Mouse (Mus musculus): ENCODE measurements around the gene Tppp3. TPM values are rescaled to one million over a fixed set of nuclear protein-coding genes. Genes with fewer than 3 reads are reported as not detected.

The Tppp3 gene
- polyA plus RNA-seq, 1 experiment from 2014 or later: 125 TPM

- H3K4me2 ChIP-seq: no peak overlapping the region
- no peak for ATAC-seq (replicated peaks)
- H3K36me3 ChIP-seq (replicated peaks): no peaks in the 10 kb centered on the region
- WGBS: 79% methylated on average over 6 of the region's 6 CpGs
- 0 out of 2 replicates have a peak, but pooled peaks cover 3% of the 10 kb centered on the region for H3K4me1 ChIP-seq
- no peak overlapping the region for H3K27ac ChIP-seq
- no peak overlapping the region for H3K9ac ChIP-seq
- H3K4me3 ChIP-seq: no peak overlapping the region
- H3K9me3 ChIP-seq: no peaks in the 10 kb centered on the region
- H3K27me3 ChIP-seq (replicated peaks): no peaks in the 10 kb centered on the region
Measured at GRCm38 (mm10) chr8:105506977-105507376, 35.7 kb upstream of the Tppp3 start.

- Histone ChIP-seq H3K9me3 (no peaks in the 10 kb centered on the region), H3K27ac (no peak overlapping the region), H3K4me3 (no peak overlapping the region), H3K9ac (no peak overlapping the region), H3K4me2 (no peak overlapping the region), H3K27me3 (replicated peaks) (no peaks in the 10 kb centered on the region), H3K4me1 (0 out of 2 replicates have a peak, but pooled peaks cover 3% of the 10 kb centered on the region), H3K36me3 (replicated peaks) (no peaks in the 10 kb centered on the region)
- WGBS: 92% methylated on average over 3 of the region's 3 CpGs
- no peak for ATAC-seq (replicated peaks)
Measured at GRCm38 (mm10) chr8:105504617-105505016, 33.3 kb upstream of the Tppp3 start.

DNA sequence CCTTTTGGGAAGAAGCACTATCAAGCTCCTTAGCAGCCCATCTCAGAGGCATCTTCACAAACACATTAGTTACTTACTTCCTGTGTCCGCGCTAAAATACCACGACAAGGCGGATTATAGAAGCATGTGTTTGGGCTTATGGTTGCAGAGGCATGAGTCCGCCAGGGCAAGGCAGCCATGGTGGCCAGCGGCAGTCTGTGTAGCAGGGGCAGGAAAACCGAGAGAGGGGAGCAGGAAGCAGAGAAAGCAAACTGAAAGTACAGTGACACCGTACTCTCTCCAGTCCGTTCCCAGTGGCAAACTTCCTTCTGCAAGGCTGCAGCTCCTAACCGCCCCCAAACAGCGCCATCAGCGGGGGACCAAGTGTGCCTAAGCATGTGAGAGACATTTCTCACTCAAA lies 28.5 kb upstream of the Tppp3 start:
- WGBS: 77% methylated on average over 12 of the region's 12 CpGs

GRCm38 (mm10) chr8:105496439-105497180 lies 25.3 kb upstream of the Tppp3 start, which contains the start of gene Zdhhc1:
Gene Zdhhc1 (minus strand): TSS chr8:105496902.
- peak within 1 kb of the TSS; percentile 88 for H3K9ac ChIP-seq
- H3K36me3 ChIP-seq (replicated peaks): no peaks in the 10 kb centered on the region
- H3K4me3 ChIP-seq: peak within 1 kb of the TSS; percentile 79
- ATAC-seq (replicated peaks): peak; percentile 86
- no peaks in the 10 kb centered on the region for H3K27me3 ChIP-seq (replicated peaks)
- H3K9me3 ChIP-seq: no peaks in the 10 kb centered on the region
- peak within 1 kb of the TSS; percentile 79 for H3K27ac ChIP-seq
- peak within 1 kb of the TSS; percentile 91 for H3K4me2 ChIP-seq
- WGBS: under 1% methylated on average over 68 of the region's 68 CpGs
- peaks cover 25% of the 10 kb centered on the region for H3K4me1 ChIP-seq

More for the DNA sequence above, 28.5 kb upstream of the Tppp3 start:
- no peak overlapping the region for H3K27ac ChIP-seq
- H3K4me2 ChIP-seq: no peak overlapping the region
- no peak overlapping the region for H3K4me3 ChIP-seq
- H3K9me3 ChIP-seq: no peaks in the 10 kb centered on the region
- H3K36me3 ChIP-seq (replicated peaks): no peaks in the 10 kb centered on the region
- H3K9ac ChIP-seq: no peak overlapping the region
- peaks cover 23% of the 10 kb centered on the region for H3K4me1 ChIP-seq
- ATAC-seq (replicated peaks): no peak
- H3K27me3 ChIP-seq (replicated peaks): no peaks in the 10 kb centered on the region

- H3K36me3 ChIP-seq (replicated peaks): no peaks in the 10 kb centered on the region
- peak overlapping the region; percentile 79 for H3K4me3 ChIP-seq
- peak overlapping the region; percentile 91 for H3K4me2 ChIP-seq
- 18% methylated on average over 17 of the region's 17 CpGs for WGBS
- H3K9ac ChIP-seq: peak overlapping the region; percentile 88; the same call in 1 of the 2 replicates
- H3K27me3 ChIP-seq (replicated peaks): no peaks in the 10 kb centered on the region
- peak; percentile 37 for ATAC-seq (replicated peaks)
- H3K27ac ChIP-seq: peak overlapping the region; percentile 79; the same call in 1 of the 2 replicates
- H3K4me1 ChIP-seq: peaks cover 25% of the 10 kb centered on the region
- no peaks in the 10 kb centered on the region for H3K9me3 ChIP-seq
Measured at GRCm38 (mm10) chr8:105495350-105496302, 24.3 kb upstream of the Tppp3 start.

- Histone ChIP-seq H3K27ac (no peak overlapping the region), H3K4me1 (peaks cover 25% of the 10 kb centered on the region), H3K4me2 (no peak overlapping the region), H3K9ac (no peak overlapping the region), H3K4me3 (no peak overlapping the region), H3K27me3 (replicated peaks) (no peaks in the 10 kb centered on the region), H3K9me3 (no peaks in the 10 kb centered on the region), H3K36me3 (replicated peaks) (no peaks in the 10 kb centered on the region)
- 83% methylated on average over 3 of the region's 3 CpGs for WGBS
- ATAC-seq (replicated peaks): no peak
Measured at GRCm38 (mm10) chr8:105494566-105494965, 23.2 kb upstream of the Tppp3 start.

GRCm38 (mm10) chr8:105493495-105493894 lies 22.2 kb upstream of the Tppp3 start:
- 64% methylated on average over 3 of the region's 3 CpGs for WGBS
- Histone ChIP-seq H3K4me2 (no peak overlapping the region), H3K9me3 (no peaks in the 10 kb centered on the region), H3K4me1 (peaks cover 25% of the 10 kb centered on the region), H3K27ac (no peak overlapping the region), H3K27me3 (replicated peaks) (no peaks in the 10 kb centered on the region), H3K4me3 (no peak overlapping the region), H3K9ac (no peak overlapping the region), H3K36me3 (replicated peaks) (no peaks in the 10 kb centered on the region)
- no peak for ATAC-seq (replicated peaks)

DNA sequence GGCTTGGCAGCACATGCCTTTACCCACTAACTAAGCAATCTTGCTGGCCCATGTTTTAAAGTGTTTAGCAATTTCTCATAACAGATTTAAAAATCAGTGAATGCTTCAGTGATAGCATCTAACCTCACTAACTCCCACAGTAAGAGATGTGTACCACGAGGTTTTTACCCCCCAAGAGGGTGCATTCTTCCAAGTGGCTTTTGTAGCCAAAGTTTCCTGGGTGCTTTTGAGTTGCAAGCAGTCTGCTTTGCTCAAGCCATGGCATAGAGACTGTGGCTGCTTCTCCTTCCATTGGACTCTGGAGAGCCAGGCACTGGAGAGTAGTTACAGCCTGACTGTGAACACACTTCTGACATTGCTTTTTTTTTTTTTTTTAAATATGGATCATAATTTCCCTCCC lies 18.0 kb upstream of the Tppp3 start:
- H3K4me3 ChIP-seq: no peak overlapping the region
- H3K4me2 ChIP-seq: no peak overlapping the region
- WGBS: 59% methylated on average over 1 of the region's 1 CpGs
- no peaks in the 10 kb centered on the region for H3K4me1 ChIP-seq
- no peaks in the 10 kb centered on the region for H3K36me3 ChIP-seq (replicated peaks)
- no peak overlapping the region for H3K9ac ChIP-seq
- no peak for ATAC-seq (replicated peaks)
- no peaks in the 10 kb centered on the region for H3K9me3 ChIP-seq
- no peaks in the 10 kb centered on the region for H3K27me3 ChIP-seq (replicated peaks)
- no peak overlapping the region for H3K27ac ChIP-seq

- Histone ChIP-seq H3K36me3 (replicated peaks) (no peaks in the 10 kb centered on the region), H3K27me3 (replicated peaks) (no peaks in the 10 kb centered on the region)
- WGBS: 78% methylated on average over 3 of the region's 3 CpGs
Measured at GRCm38 (mm10) chr8:105488082-105488481, 16.8 kb upstream of the Tppp3 start.

GRCm38 (mm10) chr8:105484392-105484791 lies 13.1 kb upstream of the Tppp3 start:
- H3K36me3 ChIP-seq (replicated peaks): no peaks in the 10 kb centered on the region; the same call in 1 of the 2 replicates
- no peak overlapping the region for H3K4me2 ChIP-seq
- H3K9ac ChIP-seq: no peak overlapping the region
- 20% methylated on average over 2 of the region's 2 CpGs for WGBS
- no peaks in the 10 kb centered on the region for H3K27me3 ChIP-seq (replicated peaks)
- no peaks in the 10 kb centered on the region for H3K9me3 ChIP-seq
- H3K4me1 ChIP-seq: no peaks in the 10 kb centered on the region; the same call in 1 of the 2 replicates
- ATAC-seq (replicated peaks): 0 out of 2 replicates have a peak, but pooled peaks have one; percentile 25
- H3K27ac ChIP-seq: no peak overlapping the region
- no peak overlapping the region for H3K4me3 ChIP-seq

More at GRCm38 (mm10) chr8:105488082-105488481, 16.8 kb upstream of the Tppp3 start:
- Histone ChIP-seq H3K4me3 (no peak overlapping the region), H3K9ac (no peak overlapping the region), H3K27ac (no peak overlapping the region), H3K4me1 (no peaks in the 10 kb centered on the region; the same call in 1 of the 2 replicates), H3K9me3 (no peaks in the 10 kb centered on the region), H3K4me2 (no peak overlapping the region)
- ATAC-seq (replicated peaks): no peak

- no peaks in the 10 kb centered on the region for H3K27me3 ChIP-seq (replicated peaks)
- no peak overlapping the region for H3K9ac ChIP-seq
- H3K36me3 ChIP-seq (replicated peaks): no peaks in the 10 kb centered on the region; the same call in 1 of the 2 replicates
- no peak overlapping the region for H3K4me3 ChIP-seq
- no peak overlapping the region for H3K4me2 ChIP-seq
- ATAC-seq (replicated peaks): 0 out of 2 replicates have a peak, but pooled peaks have one; percentile 18
- WGBS: 26% methylated on average over 3 of the region's 3 CpGs
- H3K27ac ChIP-seq: no peak overlapping the region
- no peaks in the 10 kb centered on the region for H3K9me3 ChIP-seq
- no peaks in the 10 kb centered on the region; the same call in 1 of the 2 replicates for H3K4me1 ChIP-seq
Measured at GRCm38 (mm10) chr8:105484030-105484368, 12.7 kb upstream of the Tppp3 start.
